Mouse (Mus musculus) kidney, adult 2 months (tissue): ENCODE measurements around the gene Ddit4l. TPM values are rescaled to one million over a fixed set of nuclear protein-coding genes. Genes with fewer than 3 reads are reported as not detected.

ENCODE experiments used
- DNase-seq: peaks from one replicate; pipeline ENCODE4 v3.0.0; 2021
- H3K27ac ChIP-seq: fragments of 200-500 bp; 2 replicates; pipeline ENCODE4 v1.5.1; 2012; ENCODE audit warnings: low read depth, low read length, control low read depth, inconsistent platforms; ENCODE audit not compliant: insufficient read depth
- H3K27me3 ChIP-seq: fragments of 200-500 bp; replicated peaks from 2 replicates; pipeline ENCODE4 v1.6.1; 2012; ENCODE audit warnings: mild to moderate bottlenecking, moderate library complexity, low read length, inconsistent platforms; ENCODE audit not compliant: control insufficient read depth, insufficient read depth
- H3K36me3 ChIP-seq: fragments of 200-500 bp; 2 replicates; pipeline ENCODE4 v1.6.1; 2012; ENCODE audit warnings: mild to moderate bottlenecking, moderate library complexity, low read length, inconsistent platforms; ENCODE audit not compliant: control insufficient read depth, insufficient read depth
- H3K4me1 ChIP-seq: fragments of 200-500 bp; 2 replicates; pipeline ENCODE4 v1.6.1; 2011; ENCODE audit warnings: low read length; ENCODE audit not compliant: control insufficient read depth, insufficient read depth
- H3K4me3 ChIP-seq: fragments of 200-500 bp; 2 replicates; pipeline ENCODE4 v1.5.1; 2011; ENCODE audit warnings: mild to moderate bottlenecking, low read depth, low read length, control low read depth; ENCODE audit not compliant: insufficient read depth
- CTCF ChIP-seq: fragments of 200-500 bp; conservative IDR thresholded peaks from 2 replicates; pipeline ENCODE4 v1.5.1; 2011; ENCODE audit warnings: low read depth, mild to moderate bottlenecking, control low read depth, low read length, moderate library complexity, mixed read lengths; ENCODE audit not compliant: insufficient read depth, insufficient read length
- POLR2A ChIP-seq: fragments of 200-500 bp; IDR thresholded peaks from one replicate; pipeline ENCODE4 v1.6.1; 2011; ENCODE audit warnings: low read depth, low read length, control low read depth
- WGBS: fragments of 180-500 bp; shearing (Covaris S2); methylation state at CpG from one replicate; pipeline ENCODE4 v1.1.7; 2018; 5-methylcytosine and 5-hydroxymethylcytosine counted together
- polyA plus RNA-seq: library from polyadenylated mRNA; depleted of rRNA; stranded (reverse); fragments of >200 nt; gene quantifications from 2 replicates; pipeline ENCODE4 v1.2.3, GENCODE M21; 2012

Gene Ddit4l
- polyA plus RNA-seq, 1 experiment = 12.0 TPM

DNA sequence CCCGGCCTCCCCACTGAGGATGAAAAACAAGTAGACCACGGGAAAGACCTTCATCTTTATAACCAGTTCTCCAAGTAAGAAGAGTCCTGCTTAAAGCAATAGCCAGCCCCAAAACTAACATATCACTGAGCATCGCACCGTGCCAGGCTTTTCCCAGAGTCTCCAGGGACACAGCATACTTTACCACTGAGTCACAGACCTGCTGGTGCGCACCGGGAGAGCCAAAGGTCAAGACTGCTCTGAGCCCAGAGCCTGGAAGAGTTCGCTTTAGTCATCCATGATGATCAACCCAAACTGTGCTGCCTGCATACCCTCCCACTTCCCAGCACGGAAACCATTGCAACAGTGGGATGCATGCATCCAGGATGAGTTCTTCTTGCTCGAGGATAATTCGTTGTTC lies 12.3 kb downstream of the Ddit4l start:
- H3K36me3 ChIP-seq = no peaks in the 10 kb centered on the region
- H3K4me1 ChIP-seq = no peaks in the 10 kb centered on the region
- H3K4me3 ChIP-seq = no peak overlapping the region
- DNase-seq = no peak
- 84% methylated on average over 10 of the region's 10 CpGs for WGBS
- no peak for TF ChIP-seq POLR2A
- no peak for TF ChIP-seq CTCF
- H3K27ac ChIP-seq = no peak overlapping the region
- no peaks in the 10 kb centered on the region; the same call in 1 of the 2 replicates for H3K27me3 ChIP-seq

DNA sequence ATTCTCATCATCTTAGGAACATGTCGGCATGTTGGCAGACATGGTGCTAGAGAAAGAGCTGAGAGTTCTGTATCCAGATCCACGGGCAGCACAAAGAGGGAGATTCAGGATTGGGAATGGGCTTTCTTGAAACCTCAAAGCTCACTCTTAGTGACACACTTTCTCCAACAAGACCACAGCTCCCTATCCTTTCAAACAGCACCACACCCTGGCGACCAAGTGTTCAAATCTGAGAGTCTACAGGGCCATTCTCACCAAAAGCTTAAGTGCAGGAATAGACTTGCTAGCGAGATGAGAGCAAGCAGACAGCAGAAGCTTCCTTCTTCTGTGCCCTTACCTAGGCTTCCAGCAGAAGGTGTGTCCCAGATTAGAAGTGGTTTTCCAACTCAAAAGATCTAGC lies 15.2 kb downstream of the Ddit4l start:
- Histone ChIP-seq H3K27me3 (no peaks in the 10 kb centered on the region; the same call in 1 of the 2 replicates), H3K27ac (no peak overlapping the region)
- 95% methylated on average over 4 of the region's 4 CpGs for WGBS

DNA sequence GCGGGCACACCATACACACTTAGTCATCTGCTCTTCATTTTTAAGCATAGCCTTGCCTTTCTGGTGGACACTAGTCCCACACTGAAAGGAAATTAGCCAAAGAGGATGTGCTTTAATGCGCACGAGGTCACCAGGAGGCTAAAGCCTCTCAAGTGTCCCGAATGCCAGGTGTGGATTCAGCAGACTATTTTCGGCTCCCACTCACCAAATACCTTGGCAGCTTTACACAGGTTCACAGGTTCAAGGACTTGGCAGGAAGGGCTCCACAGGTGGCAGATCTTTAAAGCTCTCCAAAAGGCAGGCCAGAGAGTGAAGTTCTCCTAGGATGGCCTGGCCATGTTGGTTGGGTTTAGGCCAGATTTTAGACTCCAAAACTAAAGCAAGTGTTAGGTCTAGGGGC lies 19.8 kb downstream of the Ddit4l start:
- Histone ChIP-seq H3K4me3 (no peak overlapping the region), H3K27ac (no peak overlapping the region), H3K36me3 (no peaks in the 10 kb centered on the region), H3K4me1 (no peaks in the 10 kb centered on the region), H3K27me3 (no peaks in the 10 kb centered on the region; the same call in 1 of the 2 replicates)
- DNase-seq = no peak
- 88% methylated on average over 5 of the region's 5 CpGs for WGBS
- no peak for TF ChIP-seq CTCF
- TF ChIP-seq POLR2A = no peak

More for the DNA sequence above, 15.2 kb downstream of the Ddit4l start:
- TF ChIP-seq POLR2A (no peak), CTCF (0 out of 2 replicates have a peak, but pooled peaks have one; percentile 3)
- Histone ChIP-seq H3K36me3 (no peaks in the 10 kb centered on the region), H3K4me3 (no peak overlapping the region), H3K4me1 (no peaks in the 10 kb centered on the region)
- no peak for DNase-seq

GRCm38 (mm10) chr3:137642137-137642536 lies 20.7 kb downstream of the Ddit4l start:
- H3K27me3 ChIP-seq = no peaks in the 10 kb centered on the region
- DNase-seq = no peak
- H3K27ac ChIP-seq = no peak overlapping the region
- H3K36me3 ChIP-seq = no peaks in the 10 kb centered on the region
- H3K4me3 ChIP-seq = no peak overlapping the region
- 41% methylated on average over 8 of the region's 8 CpGs for WGBS
- H3K4me1 ChIP-seq = no peaks in the 10 kb centered on the region
- TF ChIP-seq CTCF (no peak), POLR2A (no peak)

DNA sequence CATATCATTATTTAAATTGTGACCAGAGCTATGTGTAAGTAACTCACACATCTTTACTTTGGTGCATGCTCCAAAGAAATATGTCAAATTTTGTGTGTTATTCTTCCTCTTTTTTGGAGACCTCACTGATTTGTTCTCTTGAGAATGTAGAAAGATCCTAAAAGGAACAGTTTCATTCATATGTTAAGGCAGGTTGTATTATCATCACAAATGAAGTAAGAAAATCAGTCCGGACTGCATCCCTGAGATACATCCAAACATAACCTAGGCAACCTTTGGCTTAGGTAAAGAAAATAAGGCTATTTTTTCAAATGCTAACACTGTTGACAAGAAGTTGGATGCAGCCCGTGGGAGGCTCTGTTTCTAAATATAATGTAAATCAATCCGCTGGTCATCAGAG lies 21.2 kb downstream of the Ddit4l start:
- Histone ChIP-seq H3K27ac (no peak overlapping the region), H3K4me1 (no peaks in the 10 kb centered on the region), H3K4me3 (no peak overlapping the region), H3K27me3 (no peaks in the 10 kb centered on the region), H3K36me3 (no peaks in the 10 kb centered on the region)
- TF ChIP-seq POLR2A = no peak
- TF ChIP-seq CTCF = no peak
- DNase-seq = no peak
- WGBS = 72% methylated on average over 3 of the region's 3 CpGs

DNA sequence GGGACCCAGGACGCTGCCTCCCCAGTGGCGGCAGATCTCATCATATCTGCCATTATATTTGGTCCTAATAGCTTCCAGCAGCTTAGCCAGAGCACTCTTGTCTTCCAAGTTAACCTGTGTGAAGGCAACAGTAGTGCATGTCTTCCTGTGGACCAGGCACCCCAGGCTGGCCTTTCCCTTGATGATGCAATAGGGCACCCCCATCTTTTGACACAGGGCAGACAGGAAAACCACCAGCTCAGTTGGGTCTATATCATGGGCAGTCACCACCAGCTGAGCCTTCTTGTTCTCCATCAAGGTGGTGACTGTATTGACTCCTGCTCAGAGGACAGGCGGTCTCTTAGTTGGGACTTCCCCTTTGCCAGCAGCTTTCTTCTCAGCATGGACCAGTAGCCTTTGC lies 22.7 kb downstream of the Ddit4l start:
- no peaks in the 10 kb centered on the region for H3K36me3 ChIP-seq
- DNase-seq = no peak
- H3K27me3 ChIP-seq = no peaks in the 10 kb centered on the region
- no peak overlapping the region for H3K27ac ChIP-seq
- H3K4me3 ChIP-seq = no peak overlapping the region
- TF ChIP-seq POLR2A = no peak
- TF ChIP-seq CTCF = no peak
- H3K4me1 ChIP-seq = no peaks in the 10 kb centered on the region
- 98% methylated on average over 3 of the region's 3 CpGs for WGBS

DNA sequence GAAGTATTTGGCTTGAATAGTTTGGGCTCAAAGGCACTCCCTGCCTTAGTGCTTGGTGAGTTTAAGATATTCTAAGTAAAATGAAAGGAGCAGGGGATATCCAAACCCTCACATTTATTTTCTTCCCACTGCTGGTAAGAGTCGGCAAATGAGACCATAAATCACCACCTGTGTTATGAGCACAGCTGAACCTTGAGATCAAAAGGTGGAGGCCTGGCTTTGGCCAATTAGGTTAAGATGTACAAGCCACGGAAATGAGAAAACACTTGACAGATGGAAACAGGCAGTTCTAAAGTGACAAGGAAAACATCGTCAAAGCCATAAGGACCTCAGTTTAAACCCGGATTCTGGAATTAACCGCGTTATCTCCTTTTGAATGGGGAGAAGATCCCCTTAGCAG lies 23.5 kb downstream of the Ddit4l start:
- DNase-seq = no peak
- Histone ChIP-seq H3K27ac (no peak overlapping the region), H3K4me1 (no peaks in the 10 kb centered on the region), H3K4me3 (no peak overlapping the region), H3K36me3 (no peaks in the 10 kb centered on the region), H3K27me3 (no peaks in the 10 kb centered on the region)
- WGBS = 34% methylated on average over 6 of the region's 6 CpGs
- TF ChIP-seq POLR2A (no peak), CTCF (no peak)

DNA sequence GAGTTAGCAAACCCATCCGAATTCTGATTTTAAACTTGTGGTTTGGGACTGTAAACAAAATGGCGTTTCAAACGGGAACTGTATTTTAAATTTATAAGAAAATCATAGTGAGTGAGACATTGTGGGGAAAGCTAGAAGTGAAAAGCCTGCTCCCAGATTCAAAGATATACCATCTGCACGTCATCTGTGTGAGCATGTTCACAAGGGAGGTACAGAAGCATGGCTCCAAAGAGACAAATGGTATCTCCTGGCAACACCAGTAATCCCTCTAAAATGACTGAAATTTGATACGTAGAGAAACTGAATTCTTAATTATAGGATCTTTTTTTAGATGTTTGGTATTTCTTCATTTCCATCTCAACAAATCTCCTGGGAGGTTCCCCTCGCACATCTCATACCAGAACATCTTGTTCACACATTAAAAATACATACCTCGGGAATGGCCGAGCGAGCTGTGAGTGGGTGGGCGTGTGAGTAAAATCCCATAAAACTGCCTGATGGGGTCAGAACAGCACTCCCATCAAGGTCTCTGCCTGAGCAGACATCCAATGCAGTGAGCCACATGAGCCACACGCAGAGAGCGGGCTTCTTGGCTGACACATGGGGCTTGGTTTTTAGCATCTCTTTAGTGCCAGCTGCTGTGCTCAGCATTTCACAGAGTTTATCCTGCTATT lies 26.2 kb downstream of the Ddit4l start:
- no peak for TF ChIP-seq POLR2A
- TF ChIP-seq CTCF = no peak
- no peaks in the 10 kb centered on the region for H3K27me3 ChIP-seq
- no peak overlapping the region for H3K27ac ChIP-seq
- no peak overlapping the region for H3K4me3 ChIP-seq
- no peak for DNase-seq
- WGBS = 73% methylated on average over 12 of the region's 12 CpGs
- H3K4me1 ChIP-seq = no peaks in the 10 kb centered on the region
- no peaks in the 10 kb centered on the region for H3K36me3 ChIP-seq
